Mouse (Mus musculus) cortical plate, adult 2 months (tissue): ENCODE data around the gene Emp2.

Experiments
- CTCF ChIP-seq: fragments of 200-500 bp; IDR thresholded peaks from 2 replicates; pipeline ENCODE4 v1.5.1; 2011; ENCODE audit warnings: mild to moderate bottlenecking, control low read depth, low read length; ENCODE audit not compliant: insufficient read depth; ENCODE audit errors: extremely low read depth
- POLR2A ChIP-seq: fragments of 200-500 bp; IDR thresholded peaks from 2 replicates; pipeline ENCODE4 v1.6.1; 2011; ENCODE audit warnings: mild to moderate bottlenecking, low read length, control low read depth; ENCODE audit not compliant: insufficient read depth; ENCODE audit errors: extremely low read depth

GRCm38 (mm10) chr16:10316493-10317196, 2.9 kb upstream of the Emp2 start:
- TF ChIP-seq CTCF (no peak), POLR2A (no peak)
